Mouse (Mus musculus) olfactory bulb, adult 2 months (tissue): Measurements from ENCODE around the gene Lsm10. TPM values are rescaled to one million over a fixed set of nuclear protein-coding genes. Genes with fewer than 3 reads are reported as not detected.
A peak's percentile ranks its signal among the peaks of the same experiment; 100 is the strongest.

Source experiments
- H3K27ac ChIP-seq: fragments of 200-500 bp; 2 replicates; pipeline ENCODE4 v1.5.1; 2012; ENCODE audit warnings: low read depth, low read length; ENCODE audit not compliant: insufficient read depth
- H3K4me1 ChIP-seq: fragments of 200-500 bp; 2 replicates; pipeline ENCODE4 v1.6.1; 2012; ENCODE audit warnings: low read length; ENCODE audit not compliant: control insufficient read depth, insufficient read depth
- H3K4me3 ChIP-seq: fragments of 200-500 bp; 2 replicates; pipeline ENCODE4 v1.5.1; 2012; ENCODE audit warnings: mild to moderate bottlenecking, low read depth, low read length, moderate library complexity; ENCODE audit not compliant: insufficient read depth
- CTCF ChIP-seq: fragments of 200-500 bp; IDR thresholded peaks from 2 replicates; pipeline ENCODE4 v1.5.1; 2012; ENCODE audit warnings: low read depth, mild to moderate bottlenecking, low read length, moderate library complexity; ENCODE audit not compliant: insufficient read depth
- POLR2A ChIP-seq: fragments of 200-500 bp; IDR thresholded peaks from 2 replicates; pipeline ENCODE4 v1.6.1; 2012; ENCODE audit warnings: mild to moderate bottlenecking, low read depth, low read length, moderate library complexity; ENCODE audit not compliant: insufficient read depth
- WGBS: fragments of 180-500 bp; shearing (Covaris S2); methylation state at CpG from one replicate; pipeline ENCODE4 v1.1.7; 2018; 5-methylcytosine and 5-hydroxymethylcytosine counted together
- polyA plus RNA-seq: library from polyadenylated mRNA; stranded (reverse); fragments of >200 nt; gene quantifications from 2 replicates; pipeline ENCODE4 v1.2.4, GENCODE M21; 2012; ENCODE audit warnings: low replicate concordance; ENCODE audit not compliant: missing spikeins, insufficient read depth, insufficient read length

Gene Lsm10
- polyA plus RNA-seq, 1 experiment = not detected

GRCm38 (mm10) chr4:126104261-126105075 is 8.0 kb downstream of the Lsm10 start:
- TF ChIP-seq POLR2A (no peak), CTCF (no peak)
- peak overlapping the region; percentile 58 for H3K27ac ChIP-seq
- peak overlapping the region; percentile 70 for H3K4me3 ChIP-seq
- 1% methylated on average over 34 of the region's 34 CpGs for WGBS
- peaks cover 40% of the 10 kb centered on the region for H3K4me1 ChIP-seq

GRCm38 (mm10) chr4:126105131-126105783 is 8.8 kb downstream of the Lsm10 start:
- 27% methylated on average over 7 of the region's 7 CpGs for WGBS
- H3K4me3 ChIP-seq = peak overlapping the region; percentile 14; the same call in 1 of the 2 replicates
- TF ChIP-seq CTCF (no peak), POLR2A (no peak)
- H3K4me1 ChIP-seq = peaks cover 41% of the 10 kb centered on the region
- H3K27ac ChIP-seq = no peak overlapping the region

GRCm38 (mm10) chr4:126108061-126108740 is 11.8 kb downstream of the Lsm10 start:
- WGBS = 38% methylated on average over 8 of the region's 8 CpGs
- Histone ChIP-seq H3K27ac (peak overlapping the region; percentile 62; the same call in 1 of the 2 replicates), H3K4me1 (peaks cover 40% of the 10 kb centered on the region), H3K4me3 (no peak overlapping the region)
- no peak for TF ChIP-seq POLR2A
- TF ChIP-seq CTCF = no peak

GRCm38 (mm10) chr4:126109613-126110373 is 13.4 kb downstream of the Lsm10 start:
- TF ChIP-seq CTCF (no peak), POLR2A (no peak)
- H3K27ac ChIP-seq = peak overlapping the region; percentile 95
- no peak overlapping the region for H3K4me3 ChIP-seq
- WGBS = 35% methylated on average over 10 of the region's 10 CpGs
- peaks cover 43% of the 10 kb centered on the region for H3K4me1 ChIP-seq

DNA sequence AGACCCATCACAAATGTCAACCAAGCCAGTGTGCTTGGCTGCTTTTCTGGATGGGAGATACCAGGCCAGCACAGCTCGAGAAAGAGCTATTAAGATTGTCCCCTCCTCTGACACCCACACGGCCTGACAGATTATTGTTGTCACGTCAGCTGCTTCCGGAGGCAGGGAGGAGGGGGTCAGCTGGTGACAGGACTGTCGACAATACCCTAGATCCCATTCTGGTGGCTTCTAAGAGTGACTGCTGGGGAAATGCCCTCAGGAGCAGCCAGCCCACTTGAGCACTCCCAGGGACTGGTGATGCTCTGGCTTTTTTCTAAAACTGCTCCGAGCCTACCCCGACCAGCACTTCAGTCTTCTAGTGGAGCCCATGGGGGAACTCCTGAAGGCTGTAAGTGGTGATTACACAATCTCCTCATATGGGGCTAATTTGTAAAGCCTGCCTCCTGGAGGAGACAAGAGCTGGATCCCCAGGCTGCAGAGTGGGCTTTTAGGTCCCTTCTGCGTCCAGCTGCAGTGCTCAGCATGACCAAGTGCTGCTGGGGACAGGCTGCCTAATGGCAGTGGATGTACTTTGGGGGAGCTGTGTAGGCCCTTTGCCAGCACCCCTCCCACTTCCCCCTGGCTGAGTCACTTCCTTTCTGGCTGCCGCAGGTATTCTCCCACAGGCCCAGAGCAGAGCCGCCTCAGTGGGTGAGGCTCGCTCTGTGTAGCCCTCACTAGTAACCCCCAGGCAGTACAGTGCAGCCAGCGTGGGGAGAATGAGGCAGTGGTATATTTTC is 14.1 kb downstream of the Lsm10 start:
- Histone ChIP-seq H3K4me1 (peaks cover 46% of the 10 kb centered on the region), H3K4me3 (no peak overlapping the region), H3K27ac (peak overlapping the region; percentile 95)
- TF ChIP-seq CTCF = peak; percentile 9; the same call in 1 of the 2 replicates
- TF ChIP-seq POLR2A = 0 out of 2 replicates have a peak, but pooled peaks have one; percentile 19
- WGBS = 2% methylated on average over 12 of the region's 12 CpGs

GRCm38 (mm10) chr4:126111153-126111549 is 14.7 kb downstream of the Lsm10 start:
- H3K4me1 ChIP-seq = peaks cover 50% of the 10 kb centered on the region
- H3K4me3 ChIP-seq = no peak overlapping the region
- H3K27ac ChIP-seq = peak overlapping the region; percentile 95
- TF ChIP-seq POLR2A = no peak
- no peak for TF ChIP-seq CTCF
- 18% methylated on average over 7 of the region's 7 CpGs for WGBS

- 27% methylated on average over 4 of the region's 4 CpGs for WGBS
- no peak overlapping the region for H3K27ac ChIP-seq
These were observed 16.8 kb downstream of the Lsm10 start for GRCm38 (mm10) chr4:126113243-126113642.

DNA sequence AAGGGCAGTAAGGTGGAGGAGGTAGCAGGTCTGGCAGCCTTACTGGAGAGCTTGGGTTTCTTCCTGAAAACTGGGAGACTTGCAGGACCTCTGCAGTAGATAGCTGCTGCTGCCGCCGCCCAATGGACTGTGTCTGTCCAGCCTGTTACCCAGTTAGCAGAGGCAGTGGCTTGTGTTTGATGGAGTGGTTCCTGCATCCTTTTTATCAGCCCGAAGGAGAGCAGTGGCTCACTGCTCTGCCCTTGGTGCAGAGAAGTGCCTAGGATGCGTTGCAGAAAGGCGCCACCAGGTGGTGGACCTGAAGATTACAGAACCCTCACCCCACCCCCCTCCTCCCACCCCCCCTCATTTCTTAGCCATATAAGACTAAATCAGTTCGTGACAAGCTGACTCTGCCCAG is 17.5 kb downstream of the Lsm10 start:
- TF ChIP-seq CTCF (peak; percentile 29; the same call in 1 of the 2 replicates), POLR2A (no peak)
- 19% methylated on average over 6 of the region's 6 CpGs for WGBS
- 0 out of 2 replicates have a peak overlapping the region, but pooled peaks have one; percentile 16 for H3K27ac ChIP-seq
- no peak overlapping the region for H3K4me3 ChIP-seq
- H3K4me1 ChIP-seq = peaks cover 48% of the 10 kb centered on the region

More at GRCm38 (mm10) chr4:126113243-126113642, 16.8 kb downstream of the Lsm10 start:
- no peak overlapping the region for H3K4me3 ChIP-seq
- peaks cover 46% of the 10 kb centered on the region for H3K4me1 ChIP-seq
- no peak for TF ChIP-seq POLR2A
- no peak for TF ChIP-seq CTCF
